Mouse (Mus musculus) bone marrow, adult 2 months (tissue): ENCODE results near the gene Trex1. TPM values are rescaled to one million over a fixed set of nuclear protein-coding genes. Genes with fewer than 3 reads are reported as not detected.

ENCODE experiments used
- H3K27ac ChIP-seq: fragments of 200-500 bp; 2 replicates; pipeline ENCODE4 v1.5.1; 2012; ENCODE audit warnings: low read depth, mild to moderate bottlenecking, control low read depth, inconsistent platforms, low read length; ENCODE audit not compliant: control insufficient read depth, poor library complexity, insufficient read depth
- H3K4me1 ChIP-seq: fragments of 200-500 bp; 2 replicates; pipeline ENCODE4 v1.6.1; 2011; ENCODE audit warnings: low read length; ENCODE audit not compliant: control insufficient read depth, insufficient read depth
- H3K4me3 ChIP-seq: fragments of 200-500 bp; replicated peaks from 2 replicates; pipeline ENCODE3; 2011; ENCODE audit warnings: mild to moderate bottlenecking, low read depth, low read length, control low read depth; ENCODE audit not compliant: control insufficient read depth
- CTCF ChIP-seq: fragments of 200-500 bp; IDR thresholded peaks from 2 replicates; pipeline ENCODE4 v1.5.1; 2011; ENCODE audit warnings: low read length, control low read depth; ENCODE audit not compliant: control insufficient read depth, insufficient read depth
- POLR2A ChIP-seq: fragments of 200-500 bp; IDR thresholded peaks from 2 replicates; pipeline ENCODE4 v1.6.1; 2011; ENCODE audit warnings: low read depth, mild to moderate bottlenecking, control low read depth, low read length, borderline replicate concordance; ENCODE audit not compliant: control insufficient read depth
- WGBS: fragments of 180-500 bp; shearing (Covaris S2); methylation state at CpG from one replicate; pipeline ENCODE4 v1.1.7; 2018; 5-methylcytosine and 5-hydroxymethylcytosine counted together
- polyA plus RNA-seq: library from polyadenylated mRNA; stranded (reverse); fragments of >200 nt; gene quantifications from 2 replicates; pipeline ENCODE4 v1.2.4, GENCODE M21; 2011; ENCODE audit warnings: low replicate concordance; ENCODE audit not compliant: missing spikeins, insufficient read depth, insufficient read length

Trex1 gene
- polyA plus RNA-seq, 1 experiment, result 19.5 TPM

GRCm38 (mm10) chr9:109022866-109023685 lies 36.5 kb downstream of the Trex1 start:
- 33% methylated on average over 17 of the region's 17 CpGs for WGBS
- peak overlapping the region; percentile 86 for H3K27ac ChIP-seq
- H3K4me1 ChIP-seq, result peaks cover 9% of the 10 kb centered on the region; the same call in 1 of the 2 replicates
- H3K4me3 ChIP-seq, result peak overlapping the region; percentile 24
- TF ChIP-seq POLR2A (no peak), CTCF (no peak)

DNA sequence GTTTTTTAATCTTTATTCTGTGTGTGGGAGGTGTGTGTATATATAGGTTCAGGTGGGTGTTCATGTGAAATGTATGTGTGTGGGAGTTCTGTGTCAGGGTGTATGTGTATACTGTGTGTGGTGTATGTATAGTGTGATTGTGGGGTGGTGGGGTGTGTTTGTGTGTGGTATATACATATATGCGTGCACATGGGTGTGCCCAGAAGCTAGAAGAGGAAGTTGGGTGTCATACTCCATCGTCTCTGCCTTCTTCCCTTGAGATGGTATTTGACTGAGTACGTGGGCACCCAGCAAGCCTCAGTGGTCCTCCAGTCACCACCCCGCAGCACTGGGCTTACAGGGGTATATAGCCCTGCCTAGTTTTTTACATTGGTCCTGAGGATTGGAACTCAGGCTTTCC lies 38.1 kb downstream of the Trex1 start:
- Histone ChIP-seq H3K4me3 (no peak overlapping the region), H3K4me1 (peaks cover 13% of the 10 kb centered on the region; the same call in 1 of the 2 replicates), H3K27ac (peak overlapping the region; percentile 89)
- no peak for TF ChIP-seq POLR2A
- 21% methylated on average over 4 of the region's 4 CpGs for WGBS

- TF ChIP-seq CTCF (no peak), POLR2A (no peak)
- peaks cover 6% of the 10 kb centered on the region; the same call in 1 of the 2 replicates for H3K4me1 ChIP-seq
- peak overlapping the region; percentile 54 for H3K27ac ChIP-seq
- H3K4me3 ChIP-seq, result peak overlapping the region; percentile 49
- WGBS, result 20% methylated on average over 11 of the region's 11 CpGs
These were observed 42.4 kb downstream of the Trex1 start for GRCm38 (mm10) chr9:109016973-109017604.

GRCm38 (mm10) chr9:109015397-109015796 lies 44.1 kb downstream of the Trex1 start:
- 66% methylated on average over 8 of the region's 8 CpGs for WGBS
- TF ChIP-seq POLR2A, result no peak
- TF ChIP-seq CTCF, result no peak
- H3K4me3 ChIP-seq, result no peak overlapping the region
- H3K4me1 ChIP-seq, result peaks cover 4% of the 10 kb centered on the region; the same call in 1 of the 2 replicates
- H3K27ac ChIP-seq, result no peak overlapping the region

DNA sequence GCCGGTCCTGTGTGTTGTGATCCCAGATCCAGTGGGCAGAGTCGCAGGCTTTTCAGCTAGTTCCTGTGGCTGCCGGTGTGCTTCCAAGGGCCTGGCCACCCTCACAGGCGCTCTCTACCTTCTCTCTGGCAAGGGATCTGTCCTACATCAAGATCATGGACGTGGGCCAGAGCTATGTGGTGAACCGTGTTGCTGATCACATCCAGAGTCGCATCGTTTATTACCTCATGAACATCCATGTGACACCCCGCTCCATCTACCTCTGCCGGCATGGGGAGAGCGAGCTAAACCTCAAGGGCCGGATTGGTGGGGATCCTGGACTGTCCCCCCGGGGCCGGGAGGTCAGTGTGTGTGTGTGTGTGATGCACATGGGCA lies 49.2 kb downstream of the Trex1 start:
- Histone ChIP-seq H3K27ac (no peak overlapping the region), H3K4me1 (no peaks in the 10 kb centered on the region), H3K4me3 (no peak overlapping the region)
- 56% methylated on average over 14 of the region's 14 CpGs for WGBS
- TF ChIP-seq CTCF (no peak), POLR2A (no peak)

DNA sequence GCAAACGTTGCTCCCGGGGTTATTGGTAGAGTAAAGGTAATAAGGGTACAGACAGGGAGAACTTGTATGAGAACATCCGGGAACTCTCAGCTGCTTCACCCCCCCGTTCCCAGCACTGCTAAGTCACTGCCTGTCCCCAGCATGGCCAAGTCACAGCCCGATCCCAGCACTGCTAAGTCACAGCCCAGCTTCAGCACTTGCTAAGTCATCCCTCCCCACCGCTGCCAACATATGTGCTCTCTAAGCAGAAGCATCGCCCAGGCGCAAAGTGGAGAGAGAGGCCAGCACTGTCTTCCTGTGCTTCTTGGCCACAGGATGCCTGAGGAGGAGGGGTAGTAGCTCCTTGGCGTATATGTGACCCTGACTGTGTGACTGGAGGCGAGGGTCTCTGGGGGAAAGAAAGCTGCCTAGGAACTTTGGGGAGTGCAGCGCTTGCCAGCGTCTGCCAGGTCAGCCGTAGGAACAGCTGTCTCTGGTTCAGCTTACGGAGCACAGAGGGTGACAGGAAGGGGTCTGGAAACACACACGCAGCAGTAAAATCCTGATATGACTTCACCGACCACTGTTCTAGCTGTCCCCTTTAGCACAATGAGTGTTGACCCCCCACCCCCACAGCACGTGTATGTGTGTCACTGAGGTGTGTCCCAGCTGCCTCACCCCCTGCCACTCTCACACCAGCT lies 49.8 kb downstream of the Trex1 start:
- TF ChIP-seq POLR2A, result no peak
- no peak for TF ChIP-seq CTCF
- H3K4me3 ChIP-seq, result no peak overlapping the region
- no peaks in the 10 kb centered on the region for H3K4me1 ChIP-seq
- H3K27ac ChIP-seq, result no peak overlapping the region
- WGBS, result 17% methylated on average over 17 of the region's 17 CpGs

- TF ChIP-seq CTCF, result no peak
- TF ChIP-seq POLR2A, result no peak
- Histone ChIP-seq H3K4me1 (no peaks in the 10 kb centered on the region), H3K27ac (no peak overlapping the region), H3K4me3 (no peak overlapping the region)
- WGBS, result 51% methylated on average over 10 of the region's 10 CpGs
These were observed 50.4 kb downstream of the Trex1 start for GRCm38 (mm10) chr9:109008994-109009635.

GRCm38 (mm10) chr9:109008081-109008480 lies 51.5 kb downstream of the Trex1 start:
- TF ChIP-seq POLR2A (no peak), CTCF (no peak)
- H3K4me1 ChIP-seq, result no peaks in the 10 kb centered on the region
- H3K4me3 ChIP-seq, result no peak overlapping the region
- WGBS, result 85% methylated on average over 9 of the region's 9 CpGs
- no peak overlapping the region for H3K27ac ChIP-seq

Other genes starting within 250 kb of the Trex1 start
- 5.3 and 14.9 TPM in 2 replicates for gene Celsr3, start 233.4 kb downstream of the Trex1 start, polyA plus RNA-seq
- gene Slc26a6, start 206.5 kb downstream of the Trex1 start, polyA plus RNA-seq, result 11.0 and 13.3 TPM in 2 replicates
- gene Tmem89, start 145.1 kb downstream of the Trex1 start, polyA plus RNA-seq, result not detected in 2 replicates
- 50.7 and 70.0 TPM in 2 replicates for gene Uqcrc1, start 123.1 kb downstream of the Trex1 start, polyA plus RNA-seq
- gene Col7a1, start 106.1 kb downstream of the Trex1 start, polyA plus RNA-seq, result 5.5 and 17.5 TPM in 2 replicates
- gene Ucn2, start 73.7 kb downstream of the Trex1 start, polyA plus RNA-seq, result not detected in 2 replicates
- gene Pfkfb4, start 68.0 kb downstream of the Trex1 start, polyA plus RNA-seq, result 15.4 and 35.2 TPM in 2 replicates
- 69.2 and 133 TPM in 2 replicates for gene Shisa5, start 21.2 kb downstream of the Trex1 start, polyA plus RNA-seq
- gene Atrip, start 14.4 kb upstream of the Trex1 start, polyA plus RNA-seq, result 5.8 and 10.2 TPM in 2 replicates
- gene Ccdc51, start 22.8 kb upstream of the Trex1 start, polyA plus RNA-seq, result 3.4 and 6.0 TPM in 2 replicates
- gene Tma7, start 22.9 kb upstream of the Trex1 start, polyA plus RNA-seq, result 206 and 254 TPM in 2 replicates
- gene Plxnb1, start 35.7 kb upstream of the Trex1 start, polyA plus RNA-seq, result 1.1 and 2.1 TPM in 2 replicates
- not detected in 2 replicates for gene Fbxw21, start 102.3 kb upstream of the Trex1 start, polyA plus RNA-seq
- gene Fbxw13, start 136.2 kb upstream of the Trex1 start, polyA plus RNA-seq, result not detected in 2 replicates
- not detected in 2 replicates for gene Fbxw20, start 175.0 kb upstream of the Trex1 start, polyA plus RNA-seq
- gene Fbxw14, start 227.9 kb upstream of the Trex1 start, polyA plus RNA-seq, result not detected in 2 replicates